Mouse (Mus musculus): Measurements from ENCODE around the gene Elof1. TPM values are rescaled to one million over a fixed set of nuclear protein-coding genes. Genes with fewer than 3 reads are reported as not detected.

Gene Elof1
- polyA plus RNA-seq, 1 experiment, result 49.8 TPM

- no peaks in the 10 kb centered on the region for H3K27me3 ChIP-seq (ENCODE audit: control insufficient read depth, insufficient read depth, low read length, poor library complexity, severe bottlenecking)
- TF ChIP-seq POLR2A (IDR thresholded peaks at IDR 0.05; ENCODE audit: insufficient read depth, low read length), result no peak
- no peak for TF ChIP-seq EP300 (IDR thresholded peaks at IDR 0.05; ENCODE audit: insufficient read depth, low read depth, low read length)
- no peak for TF ChIP-seq CTCF (IDR thresholded peaks at IDR 0.05; ENCODE audit: low read depth, low read length)
- peak overlapping the region; percentile 77 for H3K4me3 ChIP-seq (ENCODE audit: low read depth, low read length)
- H3K36me3 ChIP-seq (ENCODE audit: control insufficient read depth, insufficient read depth, low read length, poor library complexity, severe bottlenecking), result peaks cover 13% of the 10 kb centered on the region
- no peak overlapping the region for H3K27ac ChIP-seq (ENCODE audit: insufficient read depth, low read length)
- peak overlapping the region; percentile 86 for H3K9ac ChIP-seq (ENCODE audit: low read depth, poor library complexity, severe bottlenecking)
- no peaks in the 10 kb centered on the region for H3K4me1 ChIP-seq (ENCODE audit: control insufficient read depth, insufficient read depth, low read length)
- no peaks in the 10 kb centered on the region for H3K9me3 ChIP-seq (replicated peaks; ENCODE audit: control insufficient read depth, insufficient read depth, low read length, poor library complexity, severe bottlenecking)
These were observed 886 bp downstream of the Elof1 start for GRCm38 (mm10) chr9:22116086-22116485.

GRCm38 (mm10) chr9:22115635-22116034 is 1.3 kb downstream of the Elof1 start:
- Histone ChIP-seq H3K27me3 (ENCODE audit: control insufficient read depth, insufficient read depth, low read length, poor library complexity, severe bottlenecking) (no peaks in the 10 kb centered on the region), H3K27ac (ENCODE audit: insufficient read depth, low read length) (no peak overlapping the region), H3K4me1 (ENCODE audit: control insufficient read depth, insufficient read depth, low read length) (no peaks in the 10 kb centered on the region), H3K9ac (ENCODE audit: low read depth, poor library complexity, severe bottlenecking) (no peak overlapping the region), H3K9me3 (replicated peaks; ENCODE audit: control insufficient read depth, insufficient read depth, low read length, poor library complexity, severe bottlenecking) (no peaks in the 10 kb centered on the region), H3K36me3 (ENCODE audit: control insufficient read depth, insufficient read depth, low read length, poor library complexity, severe bottlenecking) (peaks cover 13% of the 10 kb centered on the region), H3K4me3 (ENCODE audit: low read depth, low read length) (no peak overlapping the region)
- TF ChIP-seq POLR2A (IDR thresholded peaks at IDR 0.05; ENCODE audit: insufficient read depth, low read length) (no peak), EP300 (IDR thresholded peaks at IDR 0.05; ENCODE audit: insufficient read depth, low read depth, low read length) (no peak), CTCF (IDR thresholded peaks at IDR 0.05; ENCODE audit: low read depth, low read length) (no peak)

- Histone ChIP-seq H3K9ac (ENCODE audit: low read depth, poor library complexity, severe bottlenecking) (no peak overlapping the region), H3K27me3 (ENCODE audit: control insufficient read depth, insufficient read depth, low read length, poor library complexity, severe bottlenecking) (no peaks in the 10 kb centered on the region), H3K27ac (ENCODE audit: insufficient read depth, low read length) (no peak overlapping the region), H3K4me3 (ENCODE audit: low read depth, low read length) (no peak overlapping the region), H3K4me1 (ENCODE audit: control insufficient read depth, insufficient read depth, low read length) (no peaks in the 10 kb centered on the region), H3K36me3 (ENCODE audit: control insufficient read depth, insufficient read depth, low read length, poor library complexity, severe bottlenecking) (peaks cover 9% of the 10 kb centered on the region), H3K9me3 (replicated peaks; ENCODE audit: control insufficient read depth, insufficient read depth, low read length, poor library complexity, severe bottlenecking) (no peaks in the 10 kb centered on the region)
- no peak for TF ChIP-seq EP300 (IDR thresholded peaks at IDR 0.05; ENCODE audit: insufficient read depth, low read depth, low read length)
- no peak for TF ChIP-seq CTCF (IDR thresholded peaks at IDR 0.05; ENCODE audit: low read depth, low read length)
- no peak for TF ChIP-seq POLR2A (IDR thresholded peaks at IDR 0.05; ENCODE audit: insufficient read depth, low read length)
These were observed 8.8 kb downstream of the Elof1 start for GRCm38 (mm10) chr9:22108194-22108593.

- Histone ChIP-seq H3K27ac (ENCODE audit: insufficient read depth, low read length) (no peak overlapping the region), H3K36me3 (ENCODE audit: control insufficient read depth, insufficient read depth, low read length, poor library complexity, severe bottlenecking) (no peaks in the 10 kb centered on the region), H3K9me3 (replicated peaks; ENCODE audit: control insufficient read depth, insufficient read depth, low read length, poor library complexity, severe bottlenecking) (no peaks in the 10 kb centered on the region), H3K4me3 (ENCODE audit: low read depth, low read length) (peak overlapping the region; percentile 35), H3K4me1 (ENCODE audit: control insufficient read depth, insufficient read depth, low read length) (no peaks in the 10 kb centered on the region), H3K9ac (ENCODE audit: low read depth, poor library complexity, severe bottlenecking) (peak overlapping the region; percentile 24; the same call in 1 of the 2 replicates), H3K27me3 (ENCODE audit: control insufficient read depth, insufficient read depth, low read length, poor library complexity, severe bottlenecking) (no peaks in the 10 kb centered on the region; the same call in 1 of the 2 replicates)
- no peak for TF ChIP-seq POLR2A (IDR thresholded peaks at IDR 0.05; ENCODE audit: insufficient read depth, low read length)
- TF ChIP-seq EP300 (IDR thresholded peaks at IDR 0.05; ENCODE audit: insufficient read depth, low read depth, low read length), result no peak
- TF ChIP-seq CTCF (IDR thresholded peaks at IDR 0.05; ENCODE audit: low read depth, low read length), result no peak
These were observed 17.1 kb downstream of the Elof1 start for GRCm38 (mm10) chr9:22099922-22100321.

GRCm38 (mm10) chr9:22098993-22099696 is 17.8 kb downstream of the Elof1 start, which contains the start of gene Cnn1:
Cnn1 (plus strand) TSS chr9:22099216.
- H3K9me3 ChIP-seq (replicated peaks; ENCODE audit: control insufficient read depth, insufficient read depth, low read length, poor library complexity, severe bottlenecking), result no peaks in the 10 kb centered on the region
- peak within 1 kb of the TSS; percentile 24; the same call in 1 of the 2 replicates for H3K9ac ChIP-seq (ENCODE audit: low read depth, poor library complexity, severe bottlenecking)
- no peaks in the 10 kb centered on the region for H3K36me3 ChIP-seq (ENCODE audit: control insufficient read depth, insufficient read depth, low read length, poor library complexity, severe bottlenecking)
- peak within 1 kb of the TSS; percentile 35 for H3K4me3 ChIP-seq (ENCODE audit: low read depth, low read length)
- H3K27me3 ChIP-seq (ENCODE audit: control insufficient read depth, insufficient read depth, low read length, poor library complexity, severe bottlenecking), result no peaks in the 10 kb centered on the region; the same call in 1 of the 2 replicates
- no peaks in the 10 kb centered on the region for H3K4me1 ChIP-seq (ENCODE audit: control insufficient read depth, insufficient read depth, low read length)
- TF ChIP-seq CTCF (IDR thresholded peaks at IDR 0.05; ENCODE audit: low read depth, low read length), result no peak
- TF ChIP-seq POLR2A (IDR thresholded peaks at IDR 0.05; ENCODE audit: insufficient read depth, low read length), result no peak
- no peak for TF ChIP-seq EP300 (IDR thresholded peaks at IDR 0.05; ENCODE audit: insufficient read depth, low read depth, low read length)
- no peak within 1 kb of the TSS for H3K27ac ChIP-seq (ENCODE audit: insufficient read depth, low read length)

- peak overlapping the region; percentile 52 for H3K9ac ChIP-seq (ENCODE audit: low read depth, poor library complexity, severe bottlenecking)
- TF ChIP-seq EP300 (IDR thresholded peaks at IDR 0.05; ENCODE audit: insufficient read depth, low read depth, low read length) (no peak), POLR2A (IDR thresholded peaks at IDR 0.05; ENCODE audit: insufficient read depth, low read length) (no peak), CTCF (IDR thresholded peaks at IDR 0.05; ENCODE audit: low read depth, low read length) (peak; percentile 53)
- no peak overlapping the region for H3K27ac ChIP-seq (ENCODE audit: insufficient read depth, low read length)
- H3K4me1 ChIP-seq (ENCODE audit: control insufficient read depth, insufficient read depth, low read length), result peaks cover 3% of the 10 kb centered on the region
- H3K4me3 ChIP-seq (ENCODE audit: low read depth, low read length), result peak overlapping the region; percentile 25
- no peaks in the 10 kb centered on the region; the same call in 1 of the 2 replicates for H3K27me3 ChIP-seq (ENCODE audit: control insufficient read depth, insufficient read depth, low read length, poor library complexity, severe bottlenecking)
- H3K36me3 ChIP-seq (ENCODE audit: control insufficient read depth, insufficient read depth, low read length, poor library complexity, severe bottlenecking), result no peaks in the 10 kb centered on the region
- no peaks in the 10 kb centered on the region for H3K9me3 ChIP-seq (replicated peaks; ENCODE audit: control insufficient read depth, insufficient read depth, low read length, poor library complexity, severe bottlenecking)
These were observed 21.1 kb downstream of the Elof1 start for GRCm38 (mm10) chr9:22095854-22096307.

Measured in ES-Bruce4 (cell line).